Mouse (Mus musculus) myocyte (in vitro differentiated cells): ENCODE measurements at regions not wholly inside any gene's neighbourhood (a gene's known extent, or its start where the extent isn't known, plus 50 kb on each side); places are given as distances from the start of the nearest gene placed in this dataset.

Experiments used
- H3K27me3 ChIP-seq: one replicate; pipeline ENCODE4 v1.6.1; 2011; ENCODE audit not compliant: control insufficient read depth, insufficient read depth, insufficient read length
- H3K36me3 ChIP-seq: one replicate; pipeline ENCODE4 v1.6.1; 2011; ENCODE audit not compliant: control insufficient read depth, insufficient read depth
- H3K4me2 ChIP-seq: one replicate; pipeline ENCODE4 v1.6.1; 2011; ENCODE audit warnings: low read depth, control low read depth
- H3K4me3 ChIP-seq: one replicate; pipeline ENCODE4 v1.5.1; 2011; ENCODE audit warnings: mild to moderate bottlenecking, control low read depth, moderate library complexity
- H3K79me2 ChIP-seq: one replicate; pipeline ENCODE4 v1.6.1; 2011; ENCODE audit not compliant: control insufficient read depth, insufficient read depth
- H3ac ChIP-seq: one replicate; pipeline ENCODE4 v1.6.1; 2011; ENCODE audit not compliant: control insufficient read depth, insufficient read length
- CEBPB ChIP-seq: IDR thresholded peaks from 2 replicates; pipeline ENCODE4 v1.6.1; 2011; ENCODE audit warnings: mild to moderate bottlenecking, moderate library complexity; ENCODE audit not compliant: poor library complexity, insufficient read depth, severe bottlenecking
- E2F4 ChIP-seq: IDR thresholded peaks from one replicate; pipeline ENCODE4 v1.6.1; 2011; ENCODE audit warnings: mild to moderate bottlenecking, control low read depth, moderate library complexity; ENCODE audit not compliant: insufficient read depth
- MAX ChIP-seq: IDR thresholded peaks from one replicate; pipeline ENCODE4 v1.6.1; 2011; ENCODE audit warnings: low read depth, mild to moderate bottlenecking, control low read depth
- MYOD1 ChIP-seq, 3 experiments: IDR thresholded peaks; one replicate each; pipeline ENCODE4 v1.6.1; 2011; ENCODE audit warnings: control low read depth in 2 of 3, low read depth in 2 of 3, mild to moderate bottlenecking in 2 of 3, moderate library complexity in 1 of 3; ENCODE audit not compliant: insufficient read length in 2 of 3, control insufficient read depth in 1 of 3
- MYOG ChIP-seq, 3 experiments: IDR thresholded peaks; one replicate each; pipeline ENCODE4 v1.6.1; 2011; ENCODE audit warnings: control low read depth in 2 of 3, low read depth in 2 of 3, mild to moderate bottlenecking in 2 of 3; ENCODE audit not compliant: insufficient read length in 2 of 3, control insufficient read depth in 1 of 3, insufficient read depth in 1 of 3
- POLR2A ChIP-seq: IDR thresholded peaks from one replicate; pipeline ENCODE4 v1.6.1; 2011; ENCODE audit warnings: low read depth, mild to moderate bottlenecking, control low read depth, moderate library complexity; ENCODE audit not compliant: insufficient read length
- POLR2AphosphoS2 ChIP-seq: IDR thresholded peaks from one replicate; pipeline ENCODE4 v1.6.1; 2011; ENCODE audit warnings: low read depth, control low read depth; ENCODE audit not compliant: insufficient read length
- REST ChIP-seq: IDR thresholded peaks from one replicate; pipeline ENCODE4 v1.6.1; 2011; ENCODE audit warnings: mild to moderate bottlenecking, control low read depth, moderate library complexity; ENCODE audit not compliant: insufficient read depth, insufficient read length
- SRF ChIP-seq: IDR thresholded peaks from one replicate; pipeline ENCODE4 v1.6.1; 2011; ENCODE audit warnings: low read depth; ENCODE audit not compliant: control insufficient read depth, insufficient read length
- TCF12 ChIP-seq: IDR thresholded peaks from one replicate; pipeline ENCODE4 v1.6.1; 2011; ENCODE audit warnings: mild to moderate bottlenecking, control low read depth; ENCODE audit not compliant: poor library complexity, insufficient read depth, severe bottlenecking
- TCF3 ChIP-seq: IDR thresholded peaks from one replicate; pipeline ENCODE4 v1.6.1; 2011; ENCODE audit warnings: low read depth, control low read depth; ENCODE audit not compliant: insufficient read length
- USF1 ChIP-seq: IDR thresholded peaks from one replicate; pipeline ENCODE4 v1.6.1; 2011; ENCODE audit warnings: low read depth, mild to moderate bottlenecking, control low read depth, moderate library complexity

GRCm38 (mm10) chr3:79002173-79002848 lies 284.0 kb downstream of the Rapgef2 start:
- Histone ChIP-seq H3K36me3 (no peaks in the 10 kb centered on the region), H3K4me2 (no peak overlapping the region)
- TF ChIP-seq POLR2AphosphoS2 (no peak), POLR2A (no peak), MYOG (IDR thresholded peaks at IDR 0.05; ENCODE audit: control insufficient read depth in 1 of 3, insufficient read depth in 1 of 3, insufficient read length in 2 of 3, low read depth in 2 of 3) (no peak), MYOD1 (IDR thresholded peaks at IDR 0.05; ENCODE audit: control insufficient read depth in 1 of 3, insufficient read length in 2 of 3, low read depth in 2 of 3) (no peak), E2F4 (no peak), MAX (no peak), SRF (no peak), REST (no peak), TCF3 (no peak), TCF12 (no peak), CEBPB (no peak)

DNA sequence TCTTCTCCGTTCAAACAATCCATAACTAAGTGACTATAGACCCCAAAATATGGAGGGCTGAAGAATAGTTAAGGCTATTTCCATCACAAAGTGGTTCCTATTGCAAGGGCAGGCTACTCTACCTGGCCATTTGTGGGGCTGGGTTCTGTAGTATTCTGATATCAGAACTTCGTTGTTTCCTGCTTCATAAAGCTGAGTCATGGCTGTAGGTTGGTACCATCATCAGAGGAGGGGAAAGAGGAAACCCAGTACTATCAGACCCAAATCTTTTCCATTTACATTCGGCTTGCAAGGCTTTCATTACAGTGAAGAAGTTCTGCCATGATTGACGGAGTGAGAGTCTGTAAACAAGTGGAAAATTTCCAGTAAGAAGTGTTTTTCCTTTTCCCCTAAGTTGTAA lies 284.6 kb downstream of the Rapgef2 start:
- Histone ChIP-seq H3K36me3 (no peaks in the 10 kb centered on the region), H3K27me3 (no peaks in the 10 kb centered on the region), H3K4me2 (no peak overlapping the region), H3K79me2 (no peaks in the 10 kb centered on the region), H3K4me3 (no peak overlapping the region), H3ac (no peak overlapping the region)
- TF ChIP-seq TCF12 (no peak), USF1 (no peak), TCF3 (no peak), POLR2A (no peak), MYOD1 (IDR thresholded peaks at IDR 0.05; ENCODE audit: control insufficient read depth in 1 of 3, insufficient read length in 2 of 3, low read depth in 2 of 3) (no peak), SRF (no peak), REST (no peak), POLR2AphosphoS2 (no peak), CEBPB (no peak), E2F4 (no peak), MAX (no peak), MYOG (IDR thresholded peaks at IDR 0.05; ENCODE audit: control insufficient read depth in 1 of 3, insufficient read depth in 1 of 3, insufficient read length in 2 of 3, low read depth in 2 of 3) (no peak)

More at GRCm38 (mm10) chr3:79002173-79002848, 284.0 kb downstream of the Rapgef2 start:
- H3K4me3 ChIP-seq, result no peak overlapping the region
- no peak overlapping the region for H3ac ChIP-seq
- H3K27me3 ChIP-seq, result no peaks in the 10 kb centered on the region
- no peaks in the 10 kb centered on the region for H3K79me2 ChIP-seq

DNA sequence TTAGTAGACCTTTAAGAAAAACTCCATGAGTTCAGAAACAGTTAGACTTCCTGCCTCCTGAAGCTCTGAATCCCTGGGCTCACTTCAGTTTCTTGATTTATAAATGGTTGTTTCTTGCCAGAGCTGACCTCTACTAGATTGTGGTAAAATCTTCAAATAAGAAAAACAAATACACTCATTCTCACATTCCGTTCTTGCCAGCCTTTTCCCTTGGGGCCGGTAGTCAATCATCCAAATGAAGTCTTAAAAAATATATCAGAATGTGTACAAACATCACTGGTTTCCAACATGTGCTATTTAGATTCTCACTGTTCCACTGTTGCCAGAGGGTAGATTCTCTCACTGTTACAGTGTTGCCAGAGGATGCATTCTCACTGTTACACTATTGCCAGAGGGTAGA lies 286.0 kb downstream of the Rapgef2 start:
- H3K36me3 ChIP-seq, result no peaks in the 10 kb centered on the region
- no peak overlapping the region for H3ac ChIP-seq
- no peaks in the 10 kb centered on the region for H3K27me3 ChIP-seq
- no peaks in the 10 kb centered on the region for H3K79me2 ChIP-seq
- no peak overlapping the region for H3K4me2 ChIP-seq
- TF ChIP-seq MYOG (IDR thresholded peaks at IDR 0.05; ENCODE audit: control insufficient read depth in 1 of 3, insufficient read depth in 1 of 3, insufficient read length in 2 of 3, low read depth in 2 of 3) (no peak), TCF3 (no peak), TCF12 (no peak), MAX (no peak), MYOD1 (IDR thresholded peaks at IDR 0.05; ENCODE audit: control insufficient read depth in 1 of 3, insufficient read length in 2 of 3, low read depth in 2 of 3) (no peak), POLR2AphosphoS2 (no peak), SRF (no peak), E2F4 (no peak), USF1 (no peak), REST (no peak), CEBPB (no peak), POLR2A (no peak)
- H3K4me3 ChIP-seq, result no peak overlapping the region

GRCm38 (mm10) chr3:78999803-79000202 lies 286.5 kb downstream of the Rapgef2 start:
- Histone ChIP-seq H3K36me3 (no peaks in the 10 kb centered on the region), H3ac (no peak overlapping the region), H3K4me2 (no peak overlapping the region), H3K27me3 (no peaks in the 10 kb centered on the region), H3K79me2 (no peaks in the 10 kb centered on the region), H3K4me3 (no peak overlapping the region)
- TF ChIP-seq SRF, result no peak
- TF ChIP-seq MYOD1 (IDR thresholded peaks at IDR 0.05; ENCODE audit: control insufficient read depth in 1 of 3, insufficient read length in 2 of 3, low read depth in 2 of 3), result no peak
- TF ChIP-seq MYOG (IDR thresholded peaks at IDR 0.05; ENCODE audit: control insufficient read depth in 1 of 3, insufficient read depth in 1 of 3, insufficient read length in 2 of 3, low read depth in 2 of 3), result no peak
- no peak for TF ChIP-seq CEBPB
- TF ChIP-seq REST, result no peak
- no peak for TF ChIP-seq USF1
- TF ChIP-seq POLR2AphosphoS2, result no peak
- TF ChIP-seq MAX, result no peak
- TF ChIP-seq POLR2A, result no peak
- TF ChIP-seq E2F4, result no peak
- no peak for TF ChIP-seq TCF12
- TF ChIP-seq TCF3, result no peak
